1 mouse cellular context compared by ENCODE assay signal in the genomic region with DNA sequence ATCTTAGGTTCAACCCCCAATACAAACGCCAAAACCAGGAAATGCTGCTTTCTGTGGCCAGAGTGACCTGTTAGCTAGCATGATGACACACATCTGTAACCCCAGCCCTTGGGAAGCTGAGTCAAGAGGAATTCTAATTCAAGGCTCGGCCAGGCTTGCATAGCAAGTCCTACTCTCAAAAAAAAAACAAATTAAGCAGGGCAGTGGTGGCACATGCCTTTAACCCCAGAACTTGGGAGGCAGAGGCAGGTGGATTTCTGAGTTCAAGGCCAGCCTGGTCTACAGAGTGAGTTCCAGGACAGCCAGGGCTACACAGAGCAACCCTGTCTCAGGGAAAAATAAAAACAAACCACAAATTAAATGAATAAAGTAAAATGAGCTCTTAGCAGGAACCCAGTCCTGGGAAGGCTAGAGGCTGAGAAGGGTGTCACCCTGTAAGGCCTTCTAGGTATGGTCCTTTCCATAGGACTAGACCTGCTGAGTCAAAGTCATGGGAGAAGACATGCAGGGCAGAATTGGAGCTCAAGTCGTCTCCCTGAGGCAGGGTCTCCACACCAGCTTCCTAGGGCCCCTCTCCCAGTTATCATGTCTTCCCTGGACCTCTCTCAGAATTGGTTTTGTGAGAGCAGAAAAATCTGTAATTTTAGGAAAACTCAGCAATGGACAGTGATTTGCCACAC.
TF ChIP-seq lines count a peak whose summit lies in the region.

No protein-coding gene starts in this region.

TF ChIP-seq in MEL, 35 proteins besides CTCF, POLR2A, EP300 and RAD21 (continued from another document):
- TF ChIP-seq KAT2A (conservative IDR thresholded peaks at IDR 0.05; ENCODE audit: low read depth, low read length) (0 out of 2 replicates have a peak, but pooled peaks have one; percentile 36), ELF1 (IDR thresholded peaks at IDR 0.05; ENCODE audit: low read depth, low read length) (peak; percentile 71; the same call in 1 of the 2 replicates), MYC (IDR thresholded peaks at IDR 0.05; ENCODE audit: low read depth, low read length) (no peak), USF1 (IDR thresholded peaks at IDR 0.05; ENCODE audit: low read depth, low read length) (no peak)
TF ChIP-seq in MEL: peak in this region for 3.
